In the genomic region with DNA sequence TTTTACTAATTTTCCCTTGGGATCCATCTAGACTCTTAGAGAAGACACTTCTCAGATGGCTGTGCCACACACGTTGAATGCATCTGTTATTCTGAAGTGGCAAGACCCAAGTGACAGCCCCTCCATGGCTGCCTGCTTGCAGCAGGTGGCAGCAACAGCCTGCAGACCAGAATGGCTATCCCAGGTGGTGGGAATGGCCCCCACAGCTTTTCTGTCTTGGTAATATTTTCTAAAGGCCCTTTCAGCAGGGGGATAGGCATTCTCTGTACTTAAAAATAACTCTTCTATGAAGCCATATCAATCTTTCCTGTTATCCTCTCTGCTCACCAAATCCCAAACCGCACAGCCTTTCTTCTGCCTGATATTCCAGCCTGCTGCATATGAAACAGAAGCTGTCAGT, we compare ENCODE assay signal across 8 mouse cellular contexts. TPM values are rescaled to one million over a fixed set of nuclear protein-coding genes. Genes with fewer than 3 reads are reported as not detected.
DNase-seq lines count a peak whose midpoint lies in the region; ATAC-seq lines count a peak whose summit lies in the region.

No protein-coding gene starts in this region.

- no peak overlapping the region for H3K9ac ChIP-seq in limb, embryonic 11.5 days (ENCODE audit: low read length)
- no peak overlapping the region for H3K9ac ChIP-seq in forebrain, embryonic 11.5 days (ENCODE audit: low read length)
- H3K9ac ChIP-seq in midbrain, embryonic 13.5 days (replicated peaks): no peak overlapping the region

- ATAC-seq in limb, embryonic 11.5 days (ENCODE audit: insufficient number of reproducible peaks, low FRiP score, low TSS enrichment, low read depth): no peak
- no peak for ATAC-seq in forebrain, embryonic 11.5 days (replicated peaks; ENCODE audit: low FRiP score)
- peak; percentile 37; the same call in 1 of the 2 replicates for ATAC-seq in midbrain, embryonic 13.5 days

- H3K27me3 ChIP-seq in limb, embryonic 11.5 days (ENCODE audit: control insufficient read depth, insufficient read depth, low read length): no peaks in the 10 kb centered on the region
- no peaks in the 10 kb centered on the region for H3K27me3 ChIP-seq in limb, embryonic 10.5 days (ENCODE audit: low read depth, poor library complexity, severe bottlenecking)
- H3K27me3 ChIP-seq in forebrain, embryonic 11.5 days (ENCODE audit: control insufficient read depth, insufficient read depth, low read length): no peaks in the 10 kb centered on the region
- H3K27me3 ChIP-seq in midbrain, embryonic 13.5 days: no peaks in the 10 kb centered on the region

- 63% methylated on average over 2 of the region's 2 CpGs for WGBS in limb, embryonic 11.5 days
- WGBS in limb, embryonic 10.5 days: 61% methylated on average over 2 of the region's 2 CpGs
- WGBS in forebrain, embryonic 11.5 days: 67% methylated on average over 2 of the region's 2 CpGs
- 49% methylated on average over 2 of the region's 2 CpGs for WGBS in midbrain, embryonic 13.5 days

- H3K4me3 ChIP-seq in limb, embryonic 11.5 days (ENCODE audit: low read depth, low read length): no peak overlapping the region
- H3K4me3 ChIP-seq in limb, embryonic 10.5 days: no peak overlapping the region
- no peak overlapping the region for H3K4me3 ChIP-seq in forebrain, embryonic 11.5 days (ENCODE audit: low read depth, low read length)
- no peak overlapping the region for H3K4me3 ChIP-seq in midbrain, embryonic 13.5 days (replicated peaks)

- no peaks in the 10 kb centered on the region for H3K9me3 ChIP-seq in limb, embryonic 11.5 days (ENCODE audit: control insufficient read depth, low read length)
- no peaks in the 10 kb centered on the region for H3K9me3 ChIP-seq in limb, embryonic 10.5 days (replicated peaks)
- H3K9me3 ChIP-seq in forebrain, embryonic 11.5 days (ENCODE audit: control insufficient read depth, low read length): no peaks in the 10 kb centered on the region
- H3K9me3 ChIP-seq in midbrain, embryonic 13.5 days: no peaks in the 10 kb centered on the region

- H3K27ac ChIP-seq in limb, embryonic 11.5 days (replicated peaks; ENCODE audit: low read depth, low read length): no peak overlapping the region
- no peak overlapping the region for H3K27ac ChIP-seq in limb, embryonic 10.5 days
- no peak overlapping the region for H3K27ac ChIP-seq in forebrain, embryonic 11.5 days (ENCODE audit: low read depth, low read length)
- no peak overlapping the region for H3K27ac ChIP-seq in midbrain, embryonic 13.5 days

- DNase-seq in adrenal gland, adult 2 months: peak; percentile 24
- no peak for DNase-seq in adrenal gland, postnatal 4 days (ENCODE audit: low spot score in 2 of 2)
- peak; percentile 38 for DNase-seq in limb, embryonic 11.5 days (ENCODE audit: low spot score)
- no peak for DNase-seq in limb, embryonic 10.5 days (ENCODE audit: low spot score)
- DNase-seq in forebrain, embryonic 11.5 days (ENCODE audit: low spot score): peak; percentile 55
- DNase-seq in kidney, postnatal 4 days: peak; percentile 37 to 42
- peak; percentile 74 for DNase-seq in thymus, postnatal 25 days

- H3K4me2 ChIP-seq in limb, embryonic 11.5 days (ENCODE audit: low read depth, severe bottlenecking): no peak overlapping the region
- H3K4me2 ChIP-seq in forebrain, embryonic 11.5 days (ENCODE audit: low read depth, low read length, severe bottlenecking): no peak overlapping the region
- no peak overlapping the region for H3K4me2 ChIP-seq in midbrain, embryonic 13.5 days (replicated peaks)

- no peaks in the 10 kb centered on the region for H3K36me3 ChIP-seq in limb, embryonic 11.5 days (ENCODE audit: control insufficient read depth, insufficient read depth, low read length)
- no peaks in the 10 kb centered on the region for H3K36me3 ChIP-seq in limb, embryonic 10.5 days
- H3K36me3 ChIP-seq in forebrain, embryonic 11.5 days (ENCODE audit: control insufficient read depth, insufficient read depth, low read length): no peaks in the 10 kb centered on the region
- H3K36me3 ChIP-seq in midbrain, embryonic 13.5 days: no peaks in the 10 kb centered on the region

- no peaks in the 10 kb centered on the region for H3K4me1 ChIP-seq in limb, embryonic 11.5 days (ENCODE audit: control insufficient read depth, insufficient read depth, low read length)
- H3K4me1 ChIP-seq in limb, embryonic 10.5 days: no peaks in the 10 kb centered on the region
- no peaks in the 10 kb centered on the region for H3K4me1 ChIP-seq in forebrain, embryonic 11.5 days (replicated peaks; ENCODE audit: control insufficient read depth, insufficient read depth, low read length)
- no peaks in the 10 kb centered on the region for H3K4me1 ChIP-seq in midbrain, embryonic 13.5 days (replicated peaks)

RNA-seq across cellular contexts. Expression of a gene that starts 1.4 kb away (rescaled TPM):
- total RNA-seq in adrenal gland, adult 2 months (2021): not detected
- polyA plus RNA-seq in adrenal gland, adult 2 months (2012; rRNA removed): 0.09 TPM in 1 of 2 replicates, not detected in the other
- under 1 TPM in 1 of 2 experiments, not detected in 1; 0.23 TPM for total RNA-seq in adrenal gland, postnatal 4 days (2021)
- polyA plus RNA-seq in limb, embryonic 11.5 days (2014; fragmentation: Nextera tagmentation; extraction: Ambion mirVana): 0.17 TPM in 1 of 2 replicates, not detected in the other
- polyA plus RNA-seq in limb, embryonic 10.5 days (2016; fragmentation: Nextera tagmentation; extraction: Ambion mirVana): not detected in 2 replicates
- not detected in 2 replicates for polyA plus RNA-seq in forebrain, embryonic 11.5 days (2014; fragmentation: Nextera tagmentation; extraction: Ambion mirVana)
- not detected in 2 replicates for polyA plus RNA-seq in midbrain, embryonic 13.5 days (2015; fragmentation: Nextera tagmentation; extraction: Ambion mirVana)

RNA-seq across cellular contexts. Expression of a gene that starts 33.5 kb away (rescaled TPM):
- total RNA-seq in adrenal gland, adult 2 months (2021): 10 to 100 TPM; 25.7 to 28.3 TPM
- polyA plus RNA-seq in adrenal gland, adult 2 months (2012; rRNA removed): 16.4 and 26.2 TPM in 2 replicates
- total RNA-seq in adrenal gland, postnatal 4 days (2021): 10 to 100 TPM; 48.3 to 48.5 TPM
- 5.0 and 5.4 TPM in 2 replicates for polyA plus RNA-seq in limb, embryonic 11.5 days (2014; fragmentation: Nextera tagmentation; extraction: Ambion mirVana)
- 4.1 and 5.3 TPM in 2 replicates for polyA plus RNA-seq in limb, embryonic 10.5 days (2016; fragmentation: Nextera tagmentation; extraction: Ambion mirVana)
- polyA plus RNA-seq in forebrain, embryonic 11.5 days (2014; fragmentation: Nextera tagmentation; extraction: Ambion mirVana): 3.7 and 4.7 TPM in 2 replicates
- 1.4 and 3.1 TPM in 2 replicates for polyA plus RNA-seq in midbrain, embryonic 13.5 days (2015; fragmentation: Nextera tagmentation; extraction: Ambion mirVana)

Comparison
In these comparisons a context has a peak if more than half of its experiments do, and no peak if none do; other contexts are left out.
1. DNase-seq: peak in adrenal gland, adult 2 months (single experiment), limb, embryonic 11.5 days (single experiment), forebrain, embryonic 11.5 days (single experiment), kidney, postnatal 4 days (2 of 2) and thymus, postnatal 25 days (single experiment); none in adrenal gland, postnatal 4 days (0 of 2) and limb, embryonic 10.5 days (single experiment).